Mouse (Mus musculus) thymus, adult 2 months (tissue): ENCODE data around the gene Hectd1. TPM values are rescaled to one million over a fixed set of nuclear protein-coding genes. Genes with fewer than 3 reads are reported as not detected.

Experiments used
- DNase-seq: peaks from one replicate; pipeline ENCODE4 v3.0.0; 2021
- H3K27ac ChIP-seq: fragments of 200-500 bp; 2 replicates; pipeline ENCODE4 v1.5.1; 2012; ENCODE audit warnings: low read length, control low read depth; ENCODE audit not compliant: control insufficient read depth, insufficient read depth
- H3K27me3 ChIP-seq: fragments of 200-500 bp; 2 replicates; pipeline ENCODE4 v1.6.1; 2012; ENCODE audit warnings: mild to moderate bottlenecking, low read length, moderate library complexity, mixed read lengths; ENCODE audit not compliant: control insufficient read depth, insufficient read depth
- H3K36me3 ChIP-seq: fragments of 200-500 bp; 2 replicates; pipeline ENCODE4 v1.6.1; 2012; ENCODE audit warnings: mild to moderate bottlenecking, low read length, moderate library complexity; ENCODE audit not compliant: control insufficient read depth, insufficient read depth
- H3K4me1 ChIP-seq: fragments of 200-500 bp; replicated peaks from 2 replicates; pipeline ENCODE4 v1.6.1; 2012; ENCODE audit warnings: low read length; ENCODE audit not compliant: control insufficient read depth, insufficient read depth
- H3K4me3 ChIP-seq: fragments of 200-500 bp; 2 replicates; pipeline ENCODE4 v1.5.1; 2012; ENCODE audit warnings: mild to moderate bottlenecking, low read length, control low read depth, moderate library complexity; ENCODE audit not compliant: control insufficient read depth, insufficient read depth
- CTCF ChIP-seq: fragments of 200-500 bp; IDR thresholded peaks from 2 replicates; pipeline ENCODE4 v1.5.1; 2012; ENCODE audit warnings: mild to moderate bottlenecking, control low read depth, low read length, moderate library complexity, borderline replicate concordance; ENCODE audit not compliant: control insufficient read depth, poor library complexity, insufficient read depth; ENCODE audit errors: extremely low read depth
- POLR2A ChIP-seq: fragments of 200-500 bp; IDR thresholded peaks from 2 replicates; pipeline ENCODE4 v1.6.1; 2012; ENCODE audit warnings: mild to moderate bottlenecking, low read length, control low read depth, moderate library complexity; ENCODE audit not compliant: control insufficient read depth, poor library complexity, insufficient read depth; ENCODE audit errors: extremely low read depth
- WGBS: fragments of 180-500 bp; shearing (Covaris S2); methylation state at CpG from one replicate; pipeline ENCODE4 v1.1.7; 2018; 5-methylcytosine and 5-hydroxymethylcytosine counted together
- polyA plus RNA-seq: library from polyadenylated mRNA; depleted of rRNA; stranded (reverse); fragments of >200 nt; gene quantifications from 2 replicates; pipeline ENCODE4 v1.2.3, GENCODE M21; 2012

Hectd1 gene
- polyA plus RNA-seq, 1 experiment, result 27.7 TPM

DNA sequence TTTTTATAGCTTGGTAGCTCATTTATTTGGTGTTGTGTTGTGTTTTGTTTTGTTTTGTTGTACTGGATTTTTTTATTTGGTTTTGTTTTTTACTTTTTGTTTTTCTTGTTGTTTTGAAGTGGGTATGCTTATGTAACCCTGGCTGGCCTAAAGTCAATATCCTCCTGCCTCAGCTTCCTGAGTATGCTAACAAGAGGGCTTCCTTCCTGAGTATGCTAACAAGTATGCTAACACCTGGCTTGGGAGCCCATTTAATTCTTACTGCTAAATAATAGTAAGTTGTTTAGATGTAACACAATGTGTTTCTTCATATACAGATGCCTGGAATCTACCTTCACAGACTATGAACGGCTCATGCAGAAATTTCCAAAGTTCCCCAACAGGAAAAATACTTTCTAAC lies 1.3 kb upstream of the Hectd1 start:
- Histone ChIP-seq H3K27me3 (no peaks in the 10 kb centered on the region), H3K36me3 (no peaks in the 10 kb centered on the region), H3K4me3 (no peak overlapping the region), H3K27ac (no peak overlapping the region), H3K4me1 (peaks cover 4% of the 10 kb centered on the region)
- DNase-seq, result no peak
- WGBS, result 81% methylated on average over 1 of the region's 1 CpGs
- no peak for TF ChIP-seq POLR2A
- TF ChIP-seq CTCF, result no peak

DNA sequence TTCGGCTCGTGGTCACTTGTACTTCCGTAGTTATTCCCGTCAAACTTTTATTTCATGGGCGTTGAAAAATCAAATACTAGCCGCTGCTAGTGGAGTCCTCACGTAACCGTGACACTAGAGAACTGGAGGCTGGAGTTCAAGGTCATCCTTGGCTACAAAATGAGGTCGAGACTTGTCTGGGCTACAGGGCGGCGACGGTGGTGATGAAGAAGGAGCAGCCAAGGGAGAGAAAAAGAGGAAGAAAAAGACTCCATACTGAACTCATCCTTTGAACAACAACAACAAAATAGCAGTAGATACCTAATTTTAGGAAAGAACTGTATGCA lies 704 bp upstream of the Hectd1 start:
- TF ChIP-seq CTCF, result no peak
- Histone ChIP-seq H3K4me1 (peaks cover 4% of the 10 kb centered on the region), H3K27me3 (no peaks in the 10 kb centered on the region), H3K4me3 (peak overlapping the region; percentile 82), H3K27ac (peak overlapping the region; percentile 60; the same call in 1 of the 2 replicates), H3K36me3 (no peaks in the 10 kb centered on the region)
- DNase-seq, result no peak
- 1% methylated on average over 12 of the region's 12 CpGs for WGBS

DNA sequence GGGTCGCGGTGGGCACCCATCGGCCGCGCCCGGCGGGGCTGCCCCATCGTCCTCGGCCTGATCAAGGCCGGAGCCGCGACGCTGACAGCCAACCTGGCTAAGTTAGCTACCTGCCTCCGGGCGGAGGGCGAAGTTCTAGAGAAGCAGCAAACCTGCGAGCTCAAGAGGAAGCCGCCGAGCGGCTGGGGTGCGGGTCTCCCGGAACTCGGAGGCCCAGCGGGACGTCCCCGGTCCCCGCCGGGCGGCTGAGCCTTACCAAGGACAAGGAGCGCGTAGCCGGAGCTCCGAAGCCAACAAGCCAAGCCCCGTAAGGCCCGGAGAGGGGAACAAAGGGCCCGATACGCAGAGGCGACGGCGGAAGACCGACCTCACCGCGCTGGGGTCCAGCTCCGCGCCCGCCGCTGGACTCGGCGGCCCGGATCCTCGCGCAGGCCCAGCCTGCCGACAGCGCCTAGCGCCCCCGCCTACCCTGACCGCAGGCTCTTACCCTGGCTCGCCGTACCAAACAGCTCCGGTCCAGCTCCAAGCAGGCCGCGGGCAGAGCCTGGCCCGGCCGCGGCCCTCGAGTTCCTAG lies 533 bp downstream of the Hectd1 start:
- TF ChIP-seq POLR2A (no peak; the same call in 1 of the 2 replicates), CTCF (no peak)
- DNase-seq, result peak; percentile 77
- Histone ChIP-seq H3K36me3 (peaks cover 4% of the 10 kb centered on the region), H3K4me3 (peak overlapping the region; percentile 82), H3K27ac (peak overlapping the region; percentile 50), H3K27me3 (no peaks in the 10 kb centered on the region), H3K4me1 (peaks cover 4% of the 10 kb centered on the region)
- under 1% methylated on average over 66 of the region's 66 CpGs for WGBS

DNA sequence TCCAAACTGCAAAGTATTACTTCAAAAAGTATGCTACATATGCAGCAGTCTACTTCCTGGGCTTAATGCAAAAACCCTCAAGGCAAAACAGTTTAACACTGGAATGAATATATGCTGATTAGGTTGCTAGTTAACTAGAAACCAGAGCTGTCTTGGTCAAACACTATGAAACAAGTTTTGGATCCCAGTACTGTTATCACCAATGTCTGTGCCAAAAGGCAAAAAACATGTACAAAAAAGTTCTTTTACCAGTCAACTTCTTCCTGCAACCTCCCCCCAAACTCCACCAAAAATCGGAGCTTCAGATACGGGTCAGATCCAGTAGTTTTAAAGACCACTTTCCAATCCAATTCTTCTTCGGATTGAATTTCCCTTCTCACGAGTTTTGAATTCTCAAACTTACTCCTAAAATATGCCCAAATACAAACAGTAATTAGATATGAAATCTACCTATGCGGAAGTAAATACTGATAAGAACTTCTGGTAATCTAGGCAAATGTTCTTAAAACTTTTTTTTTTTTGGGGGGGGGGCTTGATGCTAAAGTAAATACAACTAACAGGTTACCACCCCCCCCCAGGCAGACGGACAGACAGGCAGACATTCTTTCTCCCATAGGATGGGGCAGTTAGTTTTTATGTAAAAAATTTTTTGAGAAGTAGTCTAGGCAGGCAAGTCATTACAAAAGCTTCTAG lies 1.2 kb downstream of the Hectd1 start:
- peaks cover 4% of the 10 kb centered on the region for H3K36me3 ChIP-seq
- 5% methylated on average over 6 of the region's 6 CpGs for WGBS
- peaks cover 4% of the 10 kb centered on the region for H3K4me1 ChIP-seq
- peak overlapping the region; percentile 50 for H3K27ac ChIP-seq
- H3K27me3 ChIP-seq, result no peaks in the 10 kb centered on the region
- TF ChIP-seq CTCF (no peak), POLR2A (no peak)
- H3K4me3 ChIP-seq, result peak overlapping the region; percentile 82
- no peak for DNase-seq

DNA sequence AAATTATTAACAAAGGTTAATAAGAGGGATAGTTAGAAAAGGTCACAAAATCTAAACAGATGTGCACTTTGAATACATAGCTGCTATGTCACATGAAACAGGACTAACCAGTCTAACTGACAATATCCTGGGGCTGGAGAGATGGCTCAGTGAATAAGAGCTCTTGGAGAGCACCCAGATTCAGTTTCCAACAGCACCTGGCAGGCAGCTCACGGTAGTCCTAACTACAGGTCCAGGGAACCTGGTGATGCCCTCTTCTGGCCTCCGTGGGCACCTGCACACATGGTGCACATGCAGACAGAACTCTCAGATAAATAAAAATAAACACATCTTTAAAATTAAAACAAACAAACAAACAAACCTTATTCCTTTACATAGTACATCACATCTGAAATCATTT lies 4.0 kb downstream of the Hectd1 start:
- TF ChIP-seq POLR2A (no peak), CTCF (no peak)
- DNase-seq, result no peak
- Histone ChIP-seq H3K27ac (no peak overlapping the region), H3K4me3 (no peak overlapping the region), H3K36me3 (peaks cover 4% of the 10 kb centered on the region), H3K4me1 (peaks cover 5% of the 10 kb centered on the region), H3K27me3 (no peaks in the 10 kb centered on the region)
- 88% methylated on average over 2 of the region's 2 CpGs for WGBS

DNA sequence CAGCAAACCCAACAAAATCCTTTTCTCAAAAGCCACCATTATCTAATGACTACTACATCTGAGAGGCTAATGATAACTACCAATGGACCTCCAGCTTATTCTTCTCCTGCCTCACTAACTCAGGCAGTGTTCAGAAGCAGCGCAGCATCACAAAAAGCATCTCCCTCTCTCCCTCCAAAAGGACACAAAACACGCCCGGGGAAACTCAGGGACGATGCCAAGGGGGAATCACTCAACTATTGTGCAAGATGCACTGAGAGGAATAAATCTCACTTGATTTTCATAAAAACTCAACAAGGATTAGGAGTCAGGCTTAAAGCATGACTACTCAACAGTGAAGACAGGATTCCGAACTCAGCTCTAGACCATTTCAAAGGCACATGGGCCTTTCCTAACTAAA lies 6.0 kb downstream of the Hectd1 start:
- WGBS, result 95% methylated on average over 5 of the region's 5 CpGs
- Histone ChIP-seq H3K4me3 (no peak overlapping the region), H3K27ac (no peak overlapping the region), H3K27me3 (no peaks in the 10 kb centered on the region), H3K36me3 (peaks cover 4% of the 10 kb centered on the region), H3K4me1 (peaks cover 5% of the 10 kb centered on the region)
- DNase-seq, result no peak
- TF ChIP-seq POLR2A (no peak), CTCF (no peak)
